Mouse (Mus musculus): ENCODE measurements around the gene Cpsf3.

Gene Cpsf3

DNA sequence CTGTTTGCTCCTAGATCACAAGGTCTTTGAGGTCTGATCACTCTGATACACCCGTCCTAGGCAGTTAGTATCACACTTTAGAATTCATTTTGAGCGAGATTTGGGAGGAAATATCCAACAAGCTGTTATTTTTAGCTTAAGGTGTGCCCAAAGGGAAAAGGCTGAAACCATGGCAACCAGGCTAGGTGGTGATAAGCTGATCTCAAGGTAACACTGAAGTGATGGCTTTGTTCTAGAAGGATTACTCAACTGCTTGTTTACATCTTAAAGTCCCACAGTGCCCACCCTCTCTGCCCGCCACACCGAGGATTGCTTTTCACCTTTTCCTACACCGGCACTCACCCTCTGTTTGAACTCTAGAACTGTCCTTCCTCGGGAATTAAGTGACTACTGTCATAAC, 4.5 kb downstream of the Cpsf3 start:
- DNase-seq (ENCODE audit: low spot score), result no peak

DNA sequence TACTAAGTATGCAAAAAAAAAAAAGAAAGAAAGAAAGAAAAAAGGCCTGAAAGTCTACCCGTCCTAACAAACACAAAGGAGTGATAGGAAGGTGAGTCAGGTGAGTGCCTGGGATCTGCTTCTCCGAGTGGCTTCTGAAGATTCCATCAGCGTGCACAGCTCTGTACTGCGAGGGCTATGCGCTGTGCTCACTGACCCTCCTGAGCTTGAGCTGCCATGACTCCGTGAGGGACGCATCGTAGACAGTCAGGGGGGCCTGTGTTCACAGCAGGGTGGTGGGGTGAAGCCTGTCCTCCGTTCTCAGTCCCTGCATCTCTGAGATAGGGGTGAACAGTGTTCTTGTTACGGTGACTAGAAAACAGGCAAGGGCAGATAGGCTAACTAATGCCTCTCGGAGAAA, 13.7 kb downstream of the Cpsf3 start:
- no peak for DNase-seq (ENCODE audit: low spot score)

GRCm38 (mm10) chr12:21301324-21301723, 16.1 kb downstream of the Cpsf3 start:
- no peak for DNase-seq (ENCODE audit: low spot score)

GRCm38 (mm10) chr12:21301932-21302331, 16.7 kb downstream of the Cpsf3 start:
- DNase-seq (ENCODE audit: low spot score), result peak; percentile 59

- peak; percentile 72 for DNase-seq (ENCODE audit: low spot score)
These were observed 17.2 kb downstream of the Cpsf3 start for GRCm38 (mm10) chr12:21302361-21302783.

GRCm38 (mm10) chr12:21305741-21306140, 20.6 kb downstream of the Cpsf3 start:
- DNase-seq (ENCODE audit: low spot score), result no peak

- DNase-seq (ENCODE audit: low spot score), result no peak
These were observed 21.5 kb downstream of the Cpsf3 start for GRCm38 (mm10) chr12:21306721-21307120.

- DNase-seq (ENCODE audit: low spot score), result no peak
These were observed 27.0 kb downstream of the Cpsf3 start for GRCm38 (mm10) chr12:21312201-21312600.

DNA sequence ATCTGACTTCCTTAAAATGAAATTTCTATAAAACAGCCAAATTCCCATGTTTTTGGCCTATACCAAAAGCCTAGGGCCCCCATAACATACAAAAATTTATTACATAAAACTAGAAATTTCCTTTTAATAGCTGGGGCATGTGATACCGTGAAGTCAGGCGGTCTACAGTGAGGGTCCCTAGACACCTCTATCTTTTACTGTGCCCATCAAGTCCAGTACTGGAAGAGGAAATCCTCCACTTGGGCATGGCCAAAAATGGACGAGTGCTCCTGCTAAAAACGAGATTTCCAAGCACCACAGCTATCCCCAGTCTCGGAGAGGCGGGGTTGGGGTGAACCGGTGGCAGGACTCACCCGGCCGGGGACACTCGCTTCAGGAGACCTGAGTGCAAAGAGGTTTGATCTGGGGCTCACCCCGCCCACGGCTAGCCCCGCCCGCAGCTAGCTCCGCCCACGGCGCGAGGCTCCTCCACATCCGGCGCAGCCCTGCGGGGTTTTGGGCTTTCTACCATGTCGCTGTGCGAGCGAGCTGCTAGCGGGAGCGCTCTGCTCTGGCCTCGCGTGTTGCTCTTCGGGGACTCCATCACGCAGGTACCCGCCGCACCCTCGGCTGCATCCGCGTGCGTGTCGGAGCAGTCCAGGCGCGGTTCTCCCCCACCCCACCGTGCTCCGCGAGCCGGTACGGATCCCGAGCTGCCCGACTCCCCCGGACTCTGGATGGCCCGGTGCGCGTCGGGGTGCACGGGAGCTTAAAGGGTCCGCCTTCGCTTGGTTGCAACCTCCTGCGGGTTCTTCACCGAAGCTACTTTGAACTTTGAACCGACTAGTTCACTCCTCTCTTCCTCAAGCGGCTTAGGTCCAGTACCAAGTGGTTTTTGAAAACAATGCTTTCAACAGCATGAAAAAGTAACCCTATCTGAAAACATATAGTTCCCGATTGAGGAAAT, 31.0 kb downstream of the Cpsf3 start, which contains the start of gene Iah1:
Gene Iah1 (plus strand): TSS at position 467 of the 946 bp plus-strand sequence.
- DNase-seq (ENCODE audit: low spot score), result peak; percentile 90

GRCm38 (mm10) chr12:21316869-21317265, 31.7 kb downstream of the Cpsf3 start:
- peak; percentile 33 for DNase-seq (ENCODE audit: low spot score)

GRCm38 (mm10) chr12:21318143-21318895, 33.1 kb downstream of the Cpsf3 start:
- DNase-seq (ENCODE audit: low spot score), result peak; percentile 40

DNA sequence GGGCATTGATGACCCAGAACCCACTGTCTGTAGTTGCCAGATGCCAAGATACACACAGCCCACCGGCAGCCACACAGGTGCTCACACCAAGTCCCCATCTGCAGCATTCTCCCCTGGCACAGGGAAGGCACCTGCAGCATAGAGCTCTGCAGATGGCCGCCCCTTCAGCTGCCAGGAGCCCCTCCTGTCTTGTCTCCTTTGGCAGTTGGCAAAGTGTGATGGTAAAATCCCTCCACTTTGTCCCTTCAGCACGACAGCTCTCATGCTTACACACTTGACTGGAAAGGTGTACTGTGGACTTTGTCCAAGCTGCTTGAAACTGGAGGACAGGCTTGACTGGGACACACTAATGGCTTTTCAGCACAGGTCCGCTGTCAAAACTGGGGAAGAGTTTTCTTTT, 35.1 kb downstream of the Cpsf3 start:
- DNase-seq (ENCODE audit: low spot score), result no peak

DNA sequence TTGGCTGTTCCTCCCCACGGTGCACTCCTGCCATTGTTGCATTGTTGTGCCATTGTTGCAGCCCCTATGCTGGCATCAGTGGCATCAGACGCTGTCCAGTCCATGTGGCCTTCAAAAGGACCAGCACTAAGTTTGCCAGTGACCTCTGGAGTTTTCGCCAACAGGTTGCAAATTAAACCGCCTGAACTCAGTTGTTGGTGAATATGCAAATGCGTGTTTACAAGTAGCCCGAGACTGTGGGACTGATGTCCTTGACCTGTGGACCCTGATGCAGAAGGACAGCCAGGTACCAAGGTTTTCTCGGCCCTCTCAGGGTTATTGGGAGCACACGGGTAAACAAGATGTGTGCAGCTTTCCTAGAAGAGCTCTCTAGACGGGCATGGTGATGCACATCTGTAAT, 36.0 kb downstream of the Cpsf3 start:
- no peak for DNase-seq (ENCODE audit: low spot score)

- DNase-seq (ENCODE audit: low spot score), result no peak
These were observed 37.1 kb downstream of the Cpsf3 start for GRCm38 (mm10) chr12:21322296-21322695.

DNA sequence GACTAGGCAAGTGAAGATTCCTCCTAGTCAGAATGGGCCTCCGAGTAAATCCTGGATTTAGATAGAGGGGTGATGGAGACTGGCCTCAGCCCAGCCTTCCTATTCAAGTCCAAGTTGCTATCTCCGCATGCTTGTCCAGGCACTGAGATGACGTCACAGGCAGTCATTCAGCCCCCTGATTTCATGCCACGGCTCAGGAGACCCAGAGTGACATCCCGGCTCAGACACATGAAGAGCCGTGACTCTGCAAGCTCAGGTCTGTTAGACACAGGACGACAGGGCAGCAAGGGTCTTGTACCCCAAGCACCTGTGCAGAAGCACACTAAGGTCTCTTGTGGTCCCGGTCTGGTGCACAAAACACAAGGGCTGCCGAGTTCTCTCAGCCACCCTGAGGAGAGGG, 37.7 kb downstream of the Cpsf3 start:
- no peak for DNase-seq (ENCODE audit: low spot score)

GRCm38 (mm10) chr12:21324101-21324500, 38.9 kb downstream of the Cpsf3 start:
- DNase-seq (ENCODE audit: low spot score), result no peak

- no peak for DNase-seq (ENCODE audit: low spot score)
These were observed 40.1 kb downstream of the Cpsf3 start for GRCm38 (mm10) chr12:21325266-21325665.

DNA sequence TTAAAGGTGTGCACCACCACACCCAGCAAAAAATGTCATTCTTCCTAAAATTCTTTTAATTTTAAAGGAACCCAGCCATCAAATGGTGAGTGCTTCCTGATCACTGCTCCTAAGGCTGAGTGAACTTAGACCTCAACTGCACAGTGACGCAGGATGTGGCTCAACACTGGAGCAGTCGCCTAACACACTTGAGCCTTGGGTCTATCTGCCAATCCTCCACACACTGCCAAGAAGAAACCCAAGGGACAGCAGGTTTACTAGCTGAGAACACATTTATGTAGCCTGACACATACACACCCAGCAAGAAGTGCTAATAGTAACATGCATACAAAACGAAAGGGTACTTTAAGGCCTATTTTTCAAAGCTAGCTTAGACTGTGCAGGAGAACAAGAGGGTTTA, 41.1 kb downstream of the Cpsf3 start:
- DNase-seq (ENCODE audit: low spot score), result no peak

- no peak for DNase-seq (ENCODE audit: low spot score)
These were observed 44.6 kb downstream of the Cpsf3 start for GRCm38 (mm10) chr12:21329661-21330400.

- DNase-seq (ENCODE audit: low spot score), result no peak
These were observed 45.9 kb downstream of the Cpsf3 start for GRCm38 (mm10) chr12:21330961-21331576.

- no peak for DNase-seq (ENCODE audit: low spot score)
These were observed 46.5 kb downstream of the Cpsf3 start for GRCm38 (mm10) chr12:21331711-21332110.

DNA sequence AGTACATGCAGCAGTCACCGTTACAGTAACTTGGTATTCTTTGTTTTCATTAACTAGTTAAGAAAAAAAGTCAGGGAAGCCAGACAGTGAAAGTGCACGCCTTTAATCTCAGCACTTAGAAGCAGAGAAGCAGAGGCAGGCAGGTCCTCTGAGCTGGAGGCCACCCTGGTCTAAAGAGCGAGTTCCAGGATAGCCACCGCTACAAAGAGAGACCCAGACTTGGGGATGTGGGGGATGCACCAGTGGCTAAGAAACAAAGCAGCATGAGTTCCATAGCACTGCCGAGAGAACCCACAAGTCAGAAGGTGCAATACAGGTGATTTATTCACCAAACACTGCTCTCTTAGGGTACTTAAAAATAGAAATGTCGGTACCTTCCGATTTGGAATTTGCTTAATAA, 47.8 kb downstream of the Cpsf3 start:
- DNase-seq (ENCODE audit: low spot score), result no peak
